Mouse (Mus musculus) frontal cortex, adult 2 months (tissue): Measurements from ENCODE around the gene Pik3c2b. TPM values are rescaled to one million over a fixed set of nuclear protein-coding genes. Genes with fewer than 3 reads are reported as not detected.
A peak's percentile ranks its signal among the peaks of the same experiment; 100 is the strongest.
"Not testable (repeated sequence)": the region's sequence is repeated elsewhere in the genome, so short reads cannot be mapped to it uniquely, and the experiment has no call there.

ENCODE experiments used
- DNase-seq, 2 experiments: peaks; one replicate each; pipeline ENCODE4 v3.0.0; 2022; ENCODE audit warnings: low spot score in 1 of 2; ENCODE audit errors: extremely low spot score in 1 of 2
- polyA plus RNA-seq: library from polyadenylated mRNA; depleted of rRNA; stranded (reverse); fragments of >200 nt; gene quantifications from 2 replicates; pipeline ENCODE4 v1.2.3, GENCODE M21; 2012

Pik3c2b gene
- polyA plus RNA-seq, 1 experiment = 16.2 TPM

DNA sequence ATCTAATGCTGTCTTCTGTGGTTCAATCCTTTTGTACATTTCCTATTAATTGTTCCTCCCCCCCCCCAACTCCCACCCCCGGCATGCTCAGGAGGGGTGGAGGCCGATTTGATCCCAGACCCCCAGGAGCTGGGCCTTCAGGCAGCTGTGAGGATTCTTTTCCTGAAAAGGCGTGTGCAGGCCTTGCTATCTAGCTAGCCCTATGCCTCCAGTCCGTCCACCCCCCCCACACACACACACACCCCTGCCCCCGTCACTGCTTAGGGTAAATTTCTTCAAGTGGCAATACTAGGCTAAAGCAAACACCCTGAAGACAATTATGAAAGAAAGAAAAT, 12.5 kb upstream of the Pik3c2b start:
- DNase-seq = no peak

DNA sequence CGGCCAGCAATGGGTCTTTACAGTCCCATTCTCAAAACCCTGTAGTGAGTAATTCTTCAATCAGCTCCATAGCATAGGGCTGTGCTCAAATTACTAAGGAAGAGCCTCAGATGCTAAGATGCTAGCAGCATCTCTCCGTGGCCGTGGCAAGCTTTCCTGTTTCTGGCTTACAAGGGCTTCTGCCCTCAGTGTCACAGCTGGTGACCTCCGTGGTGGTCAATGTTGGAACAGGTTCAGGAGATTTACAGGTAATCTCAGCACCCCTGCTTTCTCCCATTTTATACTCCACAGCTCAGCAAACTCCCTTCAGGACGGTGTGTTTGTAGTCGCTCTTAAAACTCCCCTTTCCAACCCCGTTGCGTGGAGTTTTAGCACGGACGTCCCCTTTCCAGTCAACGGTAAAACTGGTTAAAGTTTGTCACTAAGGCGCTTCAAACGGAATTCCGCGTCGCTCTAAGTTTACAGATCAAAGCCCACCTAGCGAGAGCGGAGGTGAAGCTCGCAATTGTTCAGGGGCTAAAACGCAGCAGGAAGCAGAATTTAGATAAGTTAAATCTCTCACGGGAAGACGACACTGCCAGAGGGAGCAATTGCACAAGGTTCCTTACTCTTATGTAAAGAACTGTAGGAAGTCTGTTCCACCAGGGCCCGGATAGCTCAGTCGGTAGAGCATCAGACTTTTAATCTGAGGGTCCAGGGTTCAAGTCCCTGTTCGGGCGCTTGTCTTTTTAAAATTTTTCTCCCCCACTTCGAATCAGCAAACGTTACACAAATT, 12.0 kb upstream of the Pik3c2b start:
- DNase-seq = peak; percentile 50 to 92

DNA sequence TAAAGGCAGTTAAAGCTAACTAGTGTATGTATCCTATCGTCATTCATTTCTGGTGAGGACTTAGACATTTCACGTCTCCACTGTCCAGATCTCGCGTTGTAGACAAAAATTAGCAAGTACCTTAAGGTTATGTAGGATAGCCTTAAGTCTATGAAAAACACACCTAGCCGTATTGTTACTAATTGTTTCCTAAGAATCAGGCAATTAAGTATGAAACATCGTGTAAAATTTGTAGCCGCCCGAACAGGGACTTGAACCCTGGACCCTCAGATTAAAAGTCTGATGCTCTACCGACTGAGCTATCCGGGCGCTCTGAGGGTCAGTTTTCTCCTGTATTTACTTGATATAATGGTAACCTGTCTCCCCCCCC, 11.4 kb upstream of the Pik3c2b start:
- peak in 1 of 2 experiments; percentile 81 for DNase-seq

DNA sequence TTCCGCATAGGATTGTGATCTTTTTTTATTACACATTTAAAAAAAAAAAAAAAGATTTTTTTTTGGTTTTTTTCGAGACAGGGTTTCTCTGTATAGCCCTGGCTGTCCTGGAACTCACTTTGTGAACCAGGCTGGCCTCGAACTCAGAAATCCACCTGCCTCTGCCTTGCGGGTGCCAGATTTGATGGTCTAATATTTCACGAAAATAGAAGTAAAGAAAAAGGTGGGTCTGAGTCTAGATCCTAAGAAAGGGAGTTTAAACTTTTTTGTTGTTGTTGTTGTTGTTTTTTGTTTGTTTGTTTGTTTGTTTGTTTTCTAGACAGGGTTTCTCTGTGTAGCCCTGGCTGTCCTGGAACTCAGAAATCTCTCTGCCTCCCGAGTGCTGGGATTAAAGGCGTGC, 10.8 kb upstream of the Pik3c2b start:
- DNase-seq = not testable (repeated sequence)

DNA sequence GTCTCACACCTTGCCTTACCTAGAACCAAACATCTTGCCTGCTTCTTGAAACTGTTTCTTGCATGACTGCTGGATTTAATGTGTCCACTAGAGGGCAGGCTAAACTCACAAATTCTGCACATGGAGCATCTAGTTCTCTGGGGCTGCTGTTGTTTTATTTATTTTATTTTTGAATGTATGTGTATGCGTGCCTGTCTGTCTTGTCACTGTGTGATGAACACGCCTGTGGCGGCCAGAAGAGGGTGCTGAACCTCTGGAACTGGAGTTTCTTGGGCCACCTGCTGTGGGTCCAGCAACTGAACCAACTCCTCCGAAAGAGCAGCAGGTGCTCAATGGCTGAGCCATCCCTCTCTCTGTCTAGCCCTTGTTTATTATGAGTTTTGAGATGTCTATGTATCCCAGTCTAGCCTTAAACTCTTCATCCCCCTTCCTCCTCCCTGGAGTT, 5.9 kb upstream of the Pik3c2b start:
- peak in 1 of 2 experiments; percentile 82 for DNase-seq

DNA sequence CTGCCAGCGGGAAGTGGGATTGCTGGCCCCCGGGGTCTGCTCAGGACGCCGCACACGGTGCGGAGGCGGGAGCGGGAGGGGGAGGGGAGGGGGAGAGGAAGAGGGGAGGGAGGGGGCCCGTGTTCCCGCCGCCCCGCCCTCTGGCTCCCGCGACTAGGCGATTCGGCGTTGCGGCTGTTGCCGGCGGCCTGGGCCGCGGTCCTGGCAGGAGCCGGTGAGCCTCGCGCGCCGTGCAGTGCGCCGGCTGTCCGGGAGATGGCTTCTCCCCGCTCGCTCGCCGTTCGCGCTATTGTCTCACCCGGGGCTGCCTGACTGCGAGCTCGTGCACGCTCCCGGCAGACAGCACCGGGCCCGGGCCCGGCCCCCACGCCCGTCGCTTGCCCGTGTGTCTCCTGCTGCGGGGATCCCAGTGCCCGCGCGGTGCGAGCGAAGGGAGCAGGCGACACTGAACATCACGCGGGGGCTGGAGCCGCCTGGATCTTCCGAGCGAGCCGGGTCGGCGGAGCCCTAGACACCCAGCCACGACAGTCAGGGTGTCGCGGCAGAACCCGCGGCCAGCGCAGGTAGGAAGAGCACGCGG, 484 bp downstream of the Pik3c2b start:
- DNase-seq = peak in 1 of 2 experiments; percentile 64

DNA sequence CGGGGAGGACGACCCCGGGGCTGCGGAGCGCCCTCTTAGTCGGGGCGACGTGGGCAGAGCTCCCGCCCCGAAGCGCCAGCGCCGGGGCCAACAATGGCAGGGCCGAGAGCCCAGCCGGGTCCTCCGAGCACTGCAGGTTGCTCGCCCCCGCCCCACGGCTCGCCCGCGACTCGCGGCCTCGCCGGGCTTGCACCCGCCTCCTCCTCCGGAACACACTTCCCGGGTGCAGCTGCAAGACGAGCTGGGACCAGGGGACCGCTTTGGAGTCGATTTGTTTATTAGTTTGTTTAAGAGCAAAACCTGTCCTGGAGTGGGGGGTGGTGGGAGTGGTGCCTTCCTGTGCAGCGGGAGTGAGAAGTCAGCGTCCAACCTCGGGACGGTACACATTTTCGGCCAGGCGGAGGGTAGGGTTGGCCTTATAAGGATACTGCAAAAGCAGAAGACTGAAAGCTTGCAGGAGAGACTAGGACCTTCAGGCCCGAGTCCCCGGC, 1.0 kb downstream of the Pik3c2b start:
- no peak for DNase-seq

DNA sequence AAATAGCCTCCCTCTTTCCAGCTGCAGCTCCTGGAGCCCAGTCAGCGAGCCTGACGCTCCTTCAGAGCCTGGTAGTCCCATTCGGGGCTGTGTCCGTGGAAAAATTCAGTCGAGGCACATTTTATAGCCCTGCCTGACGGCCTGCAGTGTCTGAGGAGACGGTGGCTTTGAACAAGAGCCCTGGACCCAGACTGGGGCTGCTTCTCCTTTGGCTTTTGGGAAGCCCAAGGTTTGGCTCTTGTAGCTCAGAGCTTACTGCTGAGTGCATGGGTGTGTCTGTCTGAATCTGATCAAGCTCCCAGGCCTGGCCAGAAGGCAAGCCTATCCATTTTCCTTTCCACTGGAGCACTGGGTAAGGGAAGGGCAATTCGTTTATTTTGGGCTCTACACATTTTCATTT, 2.1 kb downstream of the Pik3c2b start:
- DNase-seq = no peak

DNA sequence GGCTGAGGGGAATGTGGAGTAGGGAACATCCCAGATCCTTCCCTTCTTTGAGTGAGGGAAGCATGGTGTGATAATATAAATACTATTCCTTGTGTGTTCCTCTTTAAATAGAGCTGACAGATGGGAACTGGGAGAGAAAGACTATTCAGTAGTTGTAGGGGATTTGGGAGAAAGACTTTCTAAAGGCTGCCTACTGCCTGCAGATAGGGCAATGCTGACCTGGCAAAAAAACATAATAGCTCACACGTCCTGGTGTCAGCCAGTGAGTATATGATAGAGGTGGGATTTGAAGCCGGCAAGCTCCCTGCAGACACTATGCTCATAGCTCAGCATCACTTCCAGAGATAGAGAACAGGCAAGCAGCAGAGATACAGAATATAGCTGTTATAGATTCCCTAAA, 3.2 kb downstream of the Pik3c2b start:
- no peak for DNase-seq

DNA sequence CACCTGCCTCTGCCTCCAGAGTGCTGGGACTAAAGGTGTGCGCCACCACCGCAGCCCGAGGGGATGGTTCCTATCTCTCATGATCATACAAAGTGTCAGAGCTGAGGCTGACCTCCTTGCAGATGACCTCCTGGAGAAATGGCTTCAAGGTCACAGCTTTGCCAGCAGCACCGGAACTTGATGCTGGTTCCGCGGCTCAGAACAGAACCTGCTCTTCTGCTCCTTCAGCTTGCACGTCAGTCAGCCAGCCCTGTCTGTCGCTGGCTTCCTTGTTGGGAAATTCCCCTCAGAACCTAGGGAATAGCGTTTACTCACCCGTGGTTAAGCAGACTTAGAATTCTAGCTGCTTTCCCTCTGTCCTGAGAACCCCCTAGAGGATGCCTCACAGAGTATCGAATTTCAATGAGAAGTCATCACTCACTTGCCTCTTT, 4.5 kb downstream of the Pik3c2b start:
- no peak for DNase-seq

DNA sequence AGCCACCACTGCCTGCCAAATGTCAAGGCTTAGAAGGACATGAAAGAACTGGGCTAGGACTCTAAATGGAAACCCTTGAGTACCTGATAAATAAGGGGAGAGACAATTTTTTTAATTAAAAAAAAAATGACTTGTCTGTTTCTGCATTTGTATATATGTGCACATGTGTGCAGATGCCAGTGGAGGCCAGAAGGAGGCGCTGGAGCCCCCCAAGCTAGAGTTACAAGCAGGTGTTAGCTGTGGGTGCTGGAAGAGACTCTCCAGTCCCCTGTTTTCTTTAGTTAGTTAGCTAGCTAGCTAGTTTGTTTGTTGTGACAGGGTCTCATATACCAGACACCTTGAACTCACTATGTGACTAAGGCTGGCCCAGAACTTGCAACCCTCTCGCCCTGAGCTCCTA, 6.4 kb downstream of the Pik3c2b start:
- no peak for DNase-seq

DNA sequence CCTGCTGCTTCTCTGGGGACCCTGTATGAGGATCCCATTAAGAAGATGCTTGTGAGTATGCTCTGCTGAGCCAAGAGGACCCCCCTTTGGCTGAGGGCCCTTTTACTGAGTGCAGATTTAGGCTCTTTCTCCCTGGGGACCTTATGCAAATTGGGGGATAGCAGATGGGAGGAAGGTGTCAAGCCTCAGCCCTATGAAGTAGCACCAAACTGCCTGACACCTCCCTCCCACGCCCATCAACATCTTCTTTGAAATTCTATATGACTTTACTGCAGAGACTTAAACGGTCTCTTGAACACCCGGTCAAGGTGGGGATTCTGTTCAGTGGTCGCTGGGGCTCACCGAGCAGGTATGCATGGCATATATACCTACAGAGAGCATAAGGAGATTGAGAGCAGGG, 7.6 kb downstream of the Pik3c2b start:
- no peak for DNase-seq

DNA sequence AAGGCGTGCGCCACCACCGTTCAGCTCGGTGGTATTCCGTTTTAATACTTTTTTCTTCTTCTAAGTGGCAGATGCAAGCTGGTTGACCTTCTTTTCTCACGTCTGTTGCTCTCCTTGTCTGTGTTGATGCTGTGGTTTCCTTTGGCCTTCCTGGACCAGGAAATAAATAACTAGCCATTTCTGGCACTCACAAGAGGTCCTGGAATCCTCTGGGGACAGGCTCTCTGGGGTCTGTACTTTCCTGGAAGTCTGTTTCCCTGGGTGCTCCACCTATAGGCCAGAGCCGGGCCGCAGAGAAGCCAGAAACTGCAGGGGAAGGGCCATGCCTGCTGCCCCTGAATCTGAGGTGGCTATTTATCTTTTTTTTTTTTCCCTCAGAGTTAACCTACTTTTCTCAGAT, 8.9 kb downstream of the Pik3c2b start:
- no peak for DNase-seq

DNA sequence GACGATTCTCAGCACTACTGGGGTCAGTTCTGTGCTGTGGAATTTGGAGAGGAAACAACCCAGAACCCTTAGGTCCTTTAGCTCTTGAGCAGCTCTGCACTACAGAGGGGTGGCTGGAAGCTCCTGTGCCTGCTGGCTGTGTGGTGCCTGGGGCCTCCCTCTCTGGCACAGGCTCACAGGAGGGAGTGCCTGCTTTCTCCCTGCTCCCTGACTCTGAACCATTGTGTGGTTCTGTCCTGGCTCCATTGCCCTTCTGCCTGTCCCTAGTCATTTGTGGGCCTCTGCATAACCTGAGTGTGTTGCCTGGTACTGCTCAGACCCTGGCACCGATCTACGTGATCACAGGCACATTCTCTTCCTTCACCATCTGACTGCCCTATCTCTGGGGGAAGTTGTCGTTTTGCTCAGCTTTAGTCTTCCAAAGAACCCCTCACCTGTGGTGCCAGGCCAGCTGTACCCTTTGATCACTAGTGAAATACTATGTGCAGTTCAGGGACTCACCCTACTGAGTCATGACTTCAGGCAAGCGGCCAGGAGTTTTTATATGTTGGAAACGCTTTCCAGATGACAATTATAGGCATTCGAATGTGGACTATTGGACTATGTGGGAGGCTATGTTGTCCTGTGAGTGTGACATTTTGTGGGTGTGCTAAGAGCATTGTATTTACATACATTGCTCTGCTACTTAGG, 12.0 kb downstream of the Pik3c2b start:
- DNase-seq = no peak

DNA sequence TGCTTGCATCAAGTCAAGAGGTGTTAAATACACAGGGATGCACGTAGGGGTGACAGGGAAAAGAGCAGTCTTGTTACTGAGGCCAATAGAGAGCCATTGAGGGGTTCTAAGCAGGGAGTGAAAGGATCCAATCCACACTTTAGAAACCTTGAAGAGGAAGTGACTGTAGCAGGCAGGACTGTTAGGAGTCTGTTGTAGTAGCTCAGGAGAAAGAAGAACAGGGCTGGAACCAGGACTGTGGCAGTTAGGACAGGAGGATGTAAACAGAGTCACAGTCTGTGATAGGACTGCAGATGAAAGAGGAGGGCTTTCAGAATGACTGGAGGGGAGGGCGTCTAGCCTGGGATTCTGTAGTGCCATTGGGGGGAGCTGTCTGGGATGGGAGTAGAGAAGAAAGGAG, 14.1 kb downstream of the Pik3c2b start:
- DNase-seq = no peak

DNA sequence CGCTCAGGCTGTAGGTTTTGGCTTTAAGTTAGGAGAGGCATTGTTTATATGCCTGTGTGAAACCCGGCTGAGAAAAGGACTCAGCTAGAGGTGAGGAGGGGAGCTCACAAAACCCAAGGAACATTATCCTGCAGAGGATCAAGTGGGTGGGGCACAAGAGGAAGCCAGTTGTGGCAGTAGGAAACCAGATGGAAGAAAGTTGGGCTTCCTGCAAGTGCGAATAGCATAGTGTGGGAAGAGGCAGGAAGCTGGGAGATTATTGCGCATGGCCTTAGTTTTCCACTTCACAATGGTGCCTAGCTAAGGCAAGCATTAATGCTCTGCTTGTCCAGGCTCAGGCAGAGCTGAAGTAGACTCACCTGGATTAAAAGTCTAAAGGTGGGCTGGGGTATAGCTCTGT, 15.2 kb downstream of the Pik3c2b start:
- DNase-seq = peak in 1 of 2 experiments; percentile 37

DNA sequence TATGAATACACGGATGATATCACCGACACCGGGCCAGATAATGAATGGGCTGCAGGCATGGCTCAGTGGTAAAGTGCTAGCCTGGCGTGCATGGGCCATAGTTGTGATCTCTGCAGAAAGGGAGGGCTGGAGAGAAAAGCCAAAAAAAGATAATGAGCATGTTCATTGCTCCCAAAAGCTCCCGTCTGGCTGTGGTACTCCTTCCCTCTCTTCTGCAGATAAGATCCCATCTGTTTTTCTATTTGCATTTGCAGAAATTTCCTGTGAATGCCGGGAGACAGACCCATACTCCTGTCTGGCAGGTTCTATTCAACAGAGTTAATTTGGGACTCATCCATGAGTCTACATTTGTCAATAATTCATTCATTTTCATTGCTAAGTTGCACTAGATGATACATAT, 17.7 kb downstream of the Pik3c2b start:
- DNase-seq = no peak

DNA sequence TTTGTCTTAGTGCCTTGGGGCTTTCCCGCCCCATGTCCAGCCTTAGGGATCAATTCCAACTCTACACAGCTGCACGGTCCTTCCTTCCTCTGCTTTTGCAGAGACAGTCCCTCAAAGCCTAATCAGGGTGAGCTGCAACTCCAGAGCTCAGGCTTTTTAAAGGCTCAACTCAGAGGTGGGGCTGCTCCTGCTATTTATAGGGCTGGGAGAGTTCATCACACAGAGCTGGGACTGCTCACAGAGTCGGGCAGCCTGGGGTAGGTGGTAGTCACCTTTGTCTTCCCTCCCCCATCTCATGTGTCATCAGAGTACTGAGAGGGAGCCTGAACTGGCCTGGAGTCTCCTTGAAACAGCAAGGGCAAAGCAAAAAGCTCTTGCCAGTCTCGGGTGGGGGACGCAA, 22.8 kb downstream of the Pik3c2b start:
- peak in 1 of 2 experiments; percentile 43 for DNase-seq

DNA sequence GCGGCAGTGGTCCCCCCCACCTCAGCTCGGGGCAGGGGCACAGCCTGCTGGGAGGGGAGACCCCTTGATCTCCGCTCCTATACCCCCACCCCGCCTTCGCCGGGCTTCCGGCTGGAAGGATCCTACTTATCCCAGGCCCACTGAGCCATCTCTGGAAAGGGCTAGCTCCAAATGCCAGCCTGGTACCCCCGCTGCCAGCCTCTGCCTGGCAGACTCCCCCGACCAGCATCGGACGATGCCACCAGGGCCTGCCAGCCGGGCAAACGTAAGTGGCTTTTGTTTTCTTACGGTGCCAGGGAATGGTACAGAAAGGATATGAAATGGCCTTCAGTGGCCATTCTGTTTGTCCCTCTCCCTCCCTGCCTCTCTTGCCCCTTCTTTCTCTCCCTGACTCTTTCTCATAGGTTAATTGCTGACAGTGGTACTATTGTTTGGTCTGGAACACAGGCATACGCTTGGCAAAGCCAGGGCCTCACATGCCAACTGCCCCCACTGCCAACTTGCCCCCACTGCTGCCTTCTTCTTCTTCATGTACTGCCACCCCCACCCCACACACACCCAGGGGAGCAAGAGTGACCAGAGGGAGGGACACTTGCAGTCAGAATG, 23.3 kb downstream of the Pik3c2b start:
- DNase-seq = peak in 1 of 2 experiments; percentile 36

DNA sequence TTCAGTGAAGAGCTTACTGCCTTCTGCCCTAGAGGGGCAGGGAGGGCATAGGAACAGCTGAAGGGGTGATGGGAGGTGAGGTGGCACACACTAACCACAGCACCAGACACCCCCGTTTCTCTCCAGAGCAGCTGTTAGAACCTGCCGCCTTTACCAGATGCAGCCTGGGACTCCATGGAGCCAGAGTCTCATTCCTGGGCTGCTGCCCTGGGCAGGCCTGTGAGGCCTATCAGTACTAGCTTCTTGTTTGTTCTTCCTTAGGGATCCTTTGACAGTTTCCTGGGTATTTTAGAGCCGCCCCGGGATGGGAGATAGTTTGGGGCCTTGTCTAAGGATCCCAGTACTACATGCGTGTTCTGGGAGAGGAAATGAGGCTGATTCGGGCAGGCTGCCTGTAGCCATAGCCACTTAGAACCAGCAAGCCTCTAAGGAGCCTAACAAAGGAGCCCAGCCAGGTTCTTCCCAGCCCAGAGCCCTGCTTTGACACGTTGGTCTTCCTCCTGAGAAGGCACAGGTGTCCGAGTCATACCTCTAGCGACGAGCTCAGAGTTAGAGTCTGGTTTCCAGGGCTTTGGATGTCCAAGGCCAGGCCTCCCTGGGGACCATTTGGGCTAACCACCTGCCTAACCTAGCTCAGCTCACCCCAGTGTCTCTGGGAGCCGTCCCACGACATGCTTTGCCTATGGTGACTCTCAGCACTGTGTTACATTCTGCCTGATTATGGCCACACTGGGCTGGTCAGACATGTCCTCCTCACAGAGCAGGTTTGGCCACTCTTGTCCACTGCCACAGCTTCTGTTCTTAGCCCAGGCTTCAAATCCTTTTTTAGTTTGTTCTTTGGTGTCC, 24.0 kb downstream of the Pik3c2b start:
- no peak for DNase-seq
